Mouse (Mus musculus): ENCODE measurements around the gene Foxm1.

- TF ChIP-seq CTCF (IDR thresholded peaks at IDR 0.05; ENCODE audit: low read depth, low read length), result no peak
- TF ChIP-seq POLR2A (IDR thresholded peaks at IDR 0.05; ENCODE audit: insufficient read depth, low read length), result no peak
Observed at GRCm38 (mm10) chr6:128314796-128315195, 48.0 kb upstream of the Foxm1 start.

All from ES-Bruce4 (cell line).